Mouse (Mus musculus) kidney, postnatal 36 days (tissue): ENCODE results near the gene Rbfox1.

ENCODE experiments used
- DNase-seq, 2 experiments: peaks; one replicate each; pipeline ENCODE4 v3.0.0; 2021 to 2022; ENCODE audit warnings: mixed read lengths in 2 of 2

Gene Rbfox1

DNA sequence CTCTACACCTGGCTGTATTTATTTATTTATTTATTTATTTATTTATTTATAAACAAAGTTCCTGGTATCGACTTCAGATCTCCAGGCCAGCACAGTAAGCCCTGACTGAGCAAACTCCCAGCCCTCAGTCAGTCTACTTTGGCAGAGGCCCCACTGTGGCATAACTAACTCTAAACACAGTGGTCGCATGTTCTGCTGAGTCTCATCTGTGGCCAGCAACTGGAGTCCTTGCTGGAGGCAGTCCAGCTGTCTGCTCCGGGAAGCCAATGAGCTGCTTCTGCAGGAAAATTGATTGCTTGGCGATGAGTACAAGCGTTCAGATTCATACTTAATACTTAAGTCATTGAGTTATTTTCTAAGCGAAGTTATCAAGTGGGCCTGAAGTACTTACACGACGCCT, 598.5 kb downstream of the Rbfox1 start:
- no peak for DNase-seq

DNA sequence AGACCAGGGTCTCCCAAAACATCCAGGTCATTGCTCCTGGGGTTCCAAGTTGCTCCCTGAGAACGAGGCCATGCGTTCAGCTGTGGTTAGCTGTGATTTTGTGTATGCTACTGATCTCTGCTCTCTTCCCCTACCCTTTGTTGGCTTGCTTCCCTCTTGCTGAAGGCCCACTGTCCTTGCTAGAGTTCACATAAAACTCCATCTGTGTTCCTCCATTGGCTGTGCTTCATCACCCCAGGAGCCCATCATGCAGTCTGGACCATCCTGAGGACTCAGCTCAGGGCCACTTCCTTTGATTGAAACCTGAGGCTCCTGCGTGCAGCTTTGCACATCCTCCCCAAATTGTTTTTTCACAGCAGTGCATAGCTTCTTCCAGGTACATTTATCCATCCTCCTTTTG, 600.5 kb downstream of the Rbfox1 start:
- DNase-seq: no peak

DNA sequence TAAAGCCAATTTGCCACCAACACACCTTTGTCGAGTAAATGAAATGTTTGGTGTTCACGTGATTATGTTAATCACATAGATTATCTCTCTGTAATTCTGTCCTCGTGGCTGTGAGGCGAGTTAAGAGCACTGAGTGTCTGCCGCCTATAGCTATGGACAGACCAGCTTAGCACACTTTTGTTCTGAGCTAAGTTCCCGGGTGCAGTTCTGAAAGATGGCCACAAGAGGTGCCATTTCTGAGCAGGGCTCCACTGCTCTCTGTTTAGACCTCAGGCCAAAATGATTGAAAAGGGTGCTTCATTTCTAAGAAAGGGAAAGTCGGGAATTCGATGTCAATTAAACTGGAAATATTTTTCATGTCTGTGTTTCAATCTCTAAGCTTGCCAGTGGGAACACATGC, 617.1 kb downstream of the Rbfox1 start:
- DNase-seq: peak; percentile 8 to 55

DNA sequence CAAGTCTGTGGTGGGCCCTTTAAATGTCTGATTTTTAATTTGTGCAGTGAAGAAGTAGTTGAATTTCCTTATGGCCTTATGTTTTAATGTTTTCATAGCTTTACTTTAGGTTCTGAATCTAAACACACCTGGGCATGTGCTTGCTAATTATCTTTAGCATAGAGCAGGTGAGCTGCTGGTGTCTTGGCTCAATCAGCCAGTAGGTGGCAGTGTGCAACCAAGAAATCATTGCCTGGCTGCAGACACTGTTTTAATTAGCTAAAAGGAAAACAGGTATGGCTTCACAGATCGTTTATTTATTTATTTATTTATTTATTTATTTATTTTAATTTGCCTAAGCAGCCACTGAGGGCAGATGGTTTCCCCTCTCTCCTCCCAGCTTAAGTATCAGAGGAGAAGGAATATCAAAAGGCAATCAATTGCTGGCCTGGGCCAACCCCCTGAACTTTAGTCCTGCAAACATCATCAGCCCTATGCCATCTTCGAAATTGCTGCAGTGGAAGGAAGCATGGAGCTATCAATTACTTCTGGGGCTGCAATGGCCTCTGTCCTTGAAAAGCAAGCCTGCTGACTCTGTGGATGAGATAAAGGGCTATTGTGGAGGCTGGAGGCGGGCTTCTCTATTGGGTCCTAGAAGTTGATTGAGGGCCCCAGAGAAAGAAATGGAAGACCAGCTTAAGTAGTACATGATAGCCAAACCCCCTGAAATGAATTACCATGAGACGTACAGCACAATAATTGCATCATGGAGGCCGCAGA, 618.6 kb downstream of the Rbfox1 start:
- DNase-seq: peak; percentile 39 to 77

DNA sequence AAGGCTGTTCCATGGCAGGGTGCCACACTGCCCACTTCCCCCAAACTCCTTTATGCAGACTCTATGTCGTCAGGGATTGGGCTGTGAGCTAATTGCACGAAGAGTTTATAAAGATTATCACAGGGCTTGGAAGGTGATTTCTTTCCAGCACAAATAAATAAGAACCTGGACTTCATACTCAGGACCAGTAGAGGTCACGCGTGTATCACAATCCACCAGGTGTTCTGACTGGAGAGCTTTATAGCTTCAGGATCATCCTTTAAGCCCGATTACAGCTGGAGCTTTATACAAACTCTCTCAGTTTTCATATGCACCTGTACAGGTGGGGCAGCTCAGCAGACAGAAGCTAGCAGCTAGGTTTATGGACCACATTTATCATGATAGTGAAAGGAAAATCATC, 623.8 kb downstream of the Rbfox1 start:
- no peak for DNase-seq

DNA sequence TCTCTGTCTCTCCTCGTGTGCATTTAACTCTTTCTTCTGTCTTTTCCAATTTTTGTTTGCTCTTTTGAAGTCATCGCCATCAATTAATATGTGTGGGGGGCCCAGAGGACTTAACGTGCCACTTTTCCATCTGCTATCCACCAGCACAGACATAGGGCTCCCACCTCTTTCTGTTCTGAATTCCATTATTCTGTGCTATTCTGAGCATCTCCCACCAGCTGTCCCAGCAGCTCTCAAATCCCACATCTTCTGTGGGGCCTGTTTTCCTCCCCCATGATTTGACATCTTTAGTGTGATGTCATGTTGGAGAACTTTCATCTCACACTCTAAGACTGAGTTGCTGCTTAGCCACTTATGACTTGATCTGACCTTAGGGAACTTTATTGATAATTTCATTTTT, 634.3 kb downstream of the Rbfox1 start:
- DNase-seq: no peak

DNA sequence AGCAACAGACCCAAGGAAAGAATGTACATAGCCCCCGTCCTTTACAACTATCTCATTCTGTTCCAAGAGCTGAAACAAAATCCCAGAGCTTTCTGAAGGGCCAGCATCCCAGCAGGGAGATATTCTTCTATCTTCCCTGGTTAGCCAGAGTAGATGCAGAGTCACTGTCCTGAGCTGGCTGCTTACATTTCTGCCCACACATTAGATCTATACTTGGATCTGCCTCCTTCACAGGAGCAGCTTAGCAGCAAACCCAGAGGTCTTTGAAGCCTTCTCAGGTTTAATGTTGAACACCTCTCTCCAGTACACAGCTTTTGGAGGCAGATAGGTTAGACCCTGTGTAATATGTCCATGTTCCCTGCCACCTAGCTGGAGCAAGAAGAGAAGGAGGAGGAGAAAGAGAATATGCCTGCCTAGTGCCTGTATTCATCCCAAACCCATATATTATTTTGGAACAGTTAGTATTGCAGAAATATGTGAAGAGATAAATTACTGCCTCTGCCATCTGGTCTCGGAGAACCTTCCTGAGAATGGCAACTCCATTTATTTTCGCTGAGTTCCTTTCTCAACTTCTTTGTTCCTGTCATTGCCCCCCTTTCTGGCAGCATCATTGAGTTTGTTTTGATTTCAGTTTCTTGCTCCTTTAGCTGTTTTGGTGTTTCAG, 640.5 kb downstream of the Rbfox1 start:
- DNase-seq: no peak

DNA sequence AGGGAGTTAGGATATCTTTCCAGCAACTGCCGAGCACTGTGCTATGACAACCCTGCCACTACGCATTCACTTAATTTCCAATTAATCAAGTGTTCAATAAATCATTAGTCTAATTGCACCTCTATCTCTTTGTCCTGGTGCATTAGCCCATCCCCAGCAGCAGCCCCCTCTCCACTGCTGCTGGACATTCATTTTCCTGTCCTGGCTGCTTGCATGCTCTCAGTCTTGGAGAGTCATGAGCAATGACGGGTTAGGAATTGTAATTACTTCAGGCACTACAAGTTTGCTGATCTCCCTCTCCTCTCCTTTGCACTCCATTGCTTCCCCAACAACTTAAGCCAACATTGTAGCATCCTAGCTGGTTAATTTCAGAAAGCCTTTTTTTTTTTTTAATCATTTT, 646.3 kb downstream of the Rbfox1 start:
- no peak for DNase-seq

DNA sequence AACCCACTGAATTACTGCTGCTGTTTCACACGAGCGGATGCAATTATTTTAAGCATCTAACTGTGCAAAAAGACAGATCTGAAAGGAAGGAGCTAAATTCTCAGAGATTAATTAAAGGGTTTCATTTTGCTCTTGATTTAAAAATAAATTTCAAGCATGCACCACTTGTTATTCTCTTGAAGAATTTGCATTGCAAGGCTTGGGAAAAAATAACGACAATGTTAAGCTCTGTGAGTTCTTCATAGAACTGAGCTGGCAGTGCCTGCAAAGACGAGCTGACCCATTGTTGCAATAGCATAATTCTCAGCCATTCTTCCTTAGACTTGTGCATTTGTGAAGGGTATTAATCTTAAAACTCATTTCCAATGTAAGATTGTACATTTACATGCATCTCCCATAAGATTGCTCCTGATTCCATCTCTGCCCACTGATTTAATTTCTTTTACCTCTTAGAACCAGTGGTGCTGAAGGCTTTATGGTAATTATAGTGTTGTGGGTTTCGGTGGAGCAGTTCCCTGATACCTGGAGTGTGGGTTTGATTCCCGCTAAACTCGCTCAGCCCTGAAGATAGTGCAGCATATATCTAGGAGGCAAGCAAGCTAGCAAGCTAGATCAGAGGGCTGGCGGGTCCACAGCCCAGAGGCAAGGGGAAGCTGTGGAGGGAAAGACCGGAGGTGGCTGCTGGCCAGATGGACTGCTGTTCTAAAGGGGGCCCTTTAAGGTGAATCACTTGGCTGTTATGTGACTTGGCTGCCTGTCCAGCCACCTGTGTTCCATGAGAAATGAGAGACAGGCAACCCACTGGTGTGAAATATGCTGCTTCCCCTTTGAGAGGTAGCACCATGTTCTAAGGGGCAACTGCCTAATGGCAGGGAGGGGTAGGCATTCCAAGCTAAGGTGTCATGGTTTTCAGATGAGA, 647.2 kb downstream of the Rbfox1 start:
- no peak for DNase-seq

DNA sequence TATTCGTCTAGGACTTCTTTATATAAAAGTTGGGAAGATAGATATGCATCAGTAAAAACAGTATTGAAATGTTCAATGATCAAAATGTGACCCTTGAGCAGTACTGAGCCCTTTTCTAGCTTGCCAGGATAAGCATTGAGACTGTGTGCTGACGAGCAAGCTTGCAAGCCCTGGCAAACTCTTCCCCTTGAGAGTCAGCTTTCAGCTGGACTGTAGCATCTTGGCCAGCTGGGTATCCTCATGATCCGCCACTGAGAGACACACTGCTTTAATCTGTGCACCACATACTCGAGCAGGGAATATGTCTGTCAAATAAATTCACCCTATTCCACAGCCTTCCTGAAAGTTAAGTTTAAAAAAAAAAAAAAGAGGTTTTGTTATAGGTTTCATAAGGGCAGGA, 670.6 kb downstream of the Rbfox1 start:
- no peak for DNase-seq

DNA sequence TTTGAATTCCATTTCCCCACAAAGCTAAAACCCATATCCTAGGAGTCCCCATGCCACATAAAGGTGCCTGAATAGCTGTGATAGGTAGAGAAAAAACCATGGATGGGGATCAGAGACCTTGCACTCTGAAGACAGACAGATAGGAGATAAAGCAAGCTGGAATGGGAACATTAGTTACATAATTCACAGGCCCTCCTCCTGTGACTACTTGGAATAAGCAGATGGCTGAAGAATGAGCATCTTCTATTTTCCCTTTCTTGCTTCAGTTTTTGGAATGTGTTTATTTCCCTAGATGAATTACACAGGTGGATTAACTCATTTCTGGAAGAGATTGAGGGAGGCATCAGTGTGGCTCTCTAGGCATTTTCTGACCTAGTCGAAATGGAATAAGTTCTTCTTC, 672.6 kb downstream of the Rbfox1 start:
- DNase-seq: no peak

DNA sequence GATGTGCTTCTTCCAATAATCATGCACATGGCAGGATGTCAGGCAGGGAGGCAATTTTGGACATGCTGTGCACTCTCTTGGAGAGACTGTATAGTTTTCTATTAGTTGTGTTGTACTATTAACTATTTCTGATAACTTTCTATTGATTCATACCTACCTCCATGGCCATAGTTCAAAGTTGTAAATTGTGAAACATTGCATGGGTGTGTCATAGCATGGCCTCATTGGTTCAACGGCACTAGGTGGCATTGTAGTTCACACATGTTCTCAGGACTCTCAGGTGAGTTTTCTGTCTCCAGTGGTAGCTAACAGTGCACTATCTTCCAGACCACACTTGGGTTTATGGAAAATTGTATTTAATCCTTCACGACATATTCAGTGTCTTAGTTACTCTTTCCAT, 699.5 kb downstream of the Rbfox1 start:
- DNase-seq: no peak

DNA sequence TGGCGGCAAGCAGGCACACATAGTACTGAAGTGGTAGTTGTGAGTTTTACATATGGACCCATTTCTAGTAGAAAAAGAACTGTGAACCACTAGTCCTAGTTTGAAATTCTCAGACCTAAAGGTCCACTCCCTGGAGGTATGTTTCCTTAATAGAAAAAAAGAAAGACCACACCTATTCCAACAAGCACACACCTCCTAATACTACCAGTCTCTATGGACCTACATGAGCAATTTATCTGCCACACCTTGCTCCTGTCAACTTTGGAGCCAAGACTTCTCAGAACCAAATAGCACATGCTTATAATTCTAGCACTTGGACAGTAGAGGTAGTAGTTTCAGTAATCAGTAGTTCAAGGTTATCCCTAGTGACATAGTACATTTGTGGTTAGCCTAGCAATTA, 700.0 kb downstream of the Rbfox1 start:
- no peak for DNase-seq

DNA sequence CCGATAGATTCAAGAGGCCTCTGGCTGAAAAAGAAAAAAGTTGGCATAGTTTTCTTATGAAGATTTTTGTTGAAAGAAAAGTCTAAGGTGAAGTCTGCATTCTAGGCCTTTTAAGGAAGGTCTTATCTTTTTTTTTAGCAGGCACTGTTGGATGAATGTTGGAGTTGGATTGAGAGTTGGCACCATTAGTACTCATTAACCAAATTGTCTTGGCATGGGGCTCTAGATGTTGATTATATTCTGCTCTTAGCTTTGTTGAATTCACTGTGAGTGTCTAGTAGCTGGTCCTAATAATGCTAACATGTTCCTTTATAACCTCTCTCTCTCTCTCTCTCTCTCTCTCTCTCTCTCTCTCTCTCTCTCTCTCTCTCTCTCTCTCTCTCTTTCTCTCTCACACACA, 731.4 kb downstream of the Rbfox1 start:
- no peak for DNase-seq

DNA sequence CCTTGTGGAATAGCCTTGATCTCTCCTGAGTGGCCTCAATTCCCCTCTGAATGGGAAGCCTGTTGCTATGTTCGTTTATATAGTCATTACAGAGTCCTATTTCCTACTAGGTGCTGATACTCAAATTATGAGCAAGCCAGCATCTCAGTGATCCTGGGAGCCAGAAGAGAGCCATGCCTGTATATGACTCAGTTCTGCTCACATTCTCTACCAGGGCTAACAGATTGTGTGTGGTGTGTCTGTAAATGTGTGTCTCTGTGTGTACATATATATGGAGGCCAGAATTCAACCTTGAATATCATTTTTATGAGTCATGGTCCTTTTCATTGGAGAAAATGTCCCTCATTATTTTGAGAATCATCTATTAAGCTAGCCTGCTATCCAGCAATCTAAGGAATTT, 755.2 kb downstream of the Rbfox1 start:
- no peak for DNase-seq

DNA sequence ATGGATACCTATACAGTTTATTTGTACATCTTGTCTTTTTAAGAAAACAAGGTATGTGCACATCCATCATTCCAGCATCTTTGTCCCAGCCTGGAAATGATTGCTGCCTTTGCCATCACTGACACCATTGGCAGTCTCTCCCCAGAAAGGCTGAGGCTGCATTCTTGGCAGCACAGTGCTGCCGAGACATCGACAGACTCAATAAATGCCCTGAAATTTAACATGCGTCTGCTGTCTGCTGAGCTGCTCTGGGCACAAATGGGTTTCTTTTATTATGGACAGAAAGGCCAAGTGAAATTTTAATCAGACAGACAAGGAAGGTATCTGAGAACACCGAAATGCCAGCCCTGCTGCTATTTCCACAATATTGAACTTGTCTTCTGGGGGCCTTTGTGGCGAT, 761.8 kb downstream of the Rbfox1 start:
- no peak for DNase-seq

DNA sequence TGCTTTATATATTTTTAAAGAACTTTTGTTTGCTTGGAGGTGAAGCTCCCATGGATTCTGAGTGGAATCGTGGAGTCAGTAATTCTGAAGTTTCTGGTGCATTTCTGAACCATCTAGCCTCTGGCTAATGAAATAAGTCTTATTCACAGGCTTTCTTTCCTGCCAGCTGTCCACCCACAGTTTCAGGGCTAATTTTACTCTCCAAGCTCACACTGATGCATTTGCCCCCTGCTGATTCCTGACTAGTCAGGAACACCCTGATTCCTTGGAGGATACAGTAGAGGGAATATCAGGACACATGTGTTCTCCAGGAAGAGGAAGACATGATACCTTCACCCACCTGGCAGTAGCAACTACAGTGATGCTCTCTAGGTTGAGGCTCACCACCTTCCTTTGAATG, 763.6 kb downstream of the Rbfox1 start:
- no peak for DNase-seq

DNA sequence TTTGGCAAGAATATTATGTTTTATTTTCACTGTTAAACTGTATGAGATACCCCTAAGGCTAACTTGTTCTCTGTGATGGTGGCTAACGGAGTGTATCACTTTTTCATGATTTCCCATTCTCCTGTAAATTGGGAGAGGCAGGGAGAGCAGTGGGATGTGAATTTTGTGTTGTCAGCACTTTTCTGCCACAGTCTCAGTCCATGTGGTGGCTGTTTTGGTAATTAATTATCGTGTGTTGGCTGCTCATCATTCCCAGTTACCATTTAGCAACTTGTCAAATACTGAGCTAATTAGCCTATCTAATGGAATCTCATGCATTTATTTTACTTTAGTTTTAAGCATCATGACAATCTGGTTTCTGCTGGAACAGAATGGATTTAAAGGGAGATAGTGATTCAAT, 773.4 kb downstream of the Rbfox1 start:
- no peak for DNase-seq

DNA sequence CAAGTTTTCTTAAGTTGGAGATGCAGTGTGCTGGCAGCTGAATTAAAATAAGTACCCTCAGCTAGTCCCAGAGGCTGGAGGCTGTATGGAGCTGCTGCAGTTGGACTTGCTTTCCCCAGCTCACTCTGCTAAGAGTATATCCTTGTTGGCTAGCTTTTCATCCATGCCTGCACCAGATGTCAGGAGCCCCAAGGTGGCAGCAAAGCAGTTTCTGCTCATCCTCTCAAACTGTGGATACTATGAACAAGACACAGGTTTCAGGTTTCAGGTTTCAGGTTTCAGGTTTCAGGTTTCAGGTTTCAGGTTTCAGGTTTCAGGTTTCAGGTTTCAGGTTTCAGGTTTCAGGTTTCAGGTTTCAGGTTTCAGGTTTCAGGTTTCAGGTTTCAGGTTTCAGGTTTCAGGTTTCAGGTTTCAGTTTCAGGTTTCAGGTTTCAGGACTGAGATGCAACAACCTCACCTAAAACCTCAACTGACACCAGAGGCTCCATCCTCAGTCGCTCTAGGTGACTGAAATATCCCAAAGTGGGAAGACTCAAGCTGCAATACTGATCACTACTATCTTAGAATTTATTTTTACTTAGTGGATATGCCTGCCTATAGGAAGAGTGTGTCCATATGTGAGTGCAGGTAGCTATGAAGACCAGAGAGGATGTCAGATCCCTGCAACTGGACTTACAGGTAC, 801.1 kb downstream of the Rbfox1 start:
- DNase-seq: no peak

DNA sequence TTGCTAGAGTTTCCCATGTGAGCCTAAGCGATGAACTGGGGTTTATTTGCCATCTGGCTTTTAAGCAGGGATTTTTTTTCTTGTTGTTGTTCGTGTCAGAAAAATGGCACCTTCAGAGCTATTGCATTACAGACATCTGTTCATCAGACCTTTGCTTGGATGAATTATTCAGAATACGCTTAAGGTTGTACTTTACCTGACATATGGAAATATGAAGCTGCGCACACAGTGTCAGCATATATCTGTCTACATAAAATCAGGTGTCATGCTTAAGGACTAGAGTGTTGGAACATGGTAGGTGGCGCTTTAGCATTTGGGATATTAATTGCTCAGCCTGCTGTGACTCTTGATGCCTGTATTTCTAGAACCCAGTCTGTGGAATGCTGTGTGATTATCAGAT, 819.7 kb downstream of the Rbfox1 start:
- no peak for DNase-seq

DNA sequence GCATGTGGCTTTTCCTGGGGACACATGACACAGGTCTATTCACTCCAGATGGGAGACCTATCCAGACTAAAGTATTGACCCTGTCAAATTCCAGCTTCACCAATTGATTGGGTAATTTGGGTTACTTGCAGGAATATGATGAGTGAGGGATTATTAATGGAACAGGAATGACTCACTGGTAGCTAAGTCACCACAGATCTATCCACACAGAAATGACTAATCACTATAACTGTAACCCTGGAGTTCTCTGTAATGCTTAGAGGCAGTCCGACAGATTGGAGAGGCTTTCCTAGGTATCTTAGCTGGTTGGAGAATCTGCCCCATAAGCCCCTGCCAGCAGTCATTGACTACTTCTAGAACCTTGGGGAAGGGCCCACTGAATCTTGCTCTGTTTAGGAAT, 827.2 kb downstream of the Rbfox1 start:
- DNase-seq: no peak

DNA sequence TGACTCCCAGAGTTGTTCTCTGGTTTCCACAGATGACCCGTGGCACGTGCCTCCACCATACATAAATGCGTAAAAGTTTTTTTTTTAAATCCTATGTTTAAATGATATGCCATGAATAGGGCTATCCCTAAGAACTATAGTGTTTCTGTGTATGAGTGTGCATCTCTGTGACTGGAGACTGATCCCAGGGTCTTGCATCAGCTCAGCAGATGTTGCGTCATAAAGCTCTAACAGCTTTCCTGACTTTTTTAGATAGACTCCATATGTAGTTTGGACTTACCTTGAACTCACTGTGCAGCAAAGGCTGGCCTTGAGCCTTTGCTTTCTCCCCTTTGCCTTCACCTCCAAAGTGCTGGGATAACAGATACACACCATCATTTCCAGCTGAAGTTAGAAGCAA, 830.1 kb downstream of the Rbfox1 start:
- no peak for DNase-seq
